Mouse (Mus musculus) heart, postnatal 0 days (tissue): ENCODE measurements around the gene Bmp3.

ENCODE experiments used
- CTCF ChIP-seq: IDR thresholded peaks from 2 replicates; pipeline ENCODE4 v1.5.1; 2016; ENCODE audit warnings: antibody characterized with exemption, control low read depth, low read depth
- EP300 ChIP-seq: IDR thresholded peaks from 2 replicates; pipeline ENCODE4 v1.6.1; 2016; ENCODE audit warnings: antibody characterized with exemption, low read depth

- no peak for TF ChIP-seq CTCF
- no peak for TF ChIP-seq EP300
These were observed 681 bp downstream of the Bmp3 start for GRCm38 (mm10) chr5:98854627-98855564.
